Mouse (Mus musculus): ENCODE data around the gene Tfrc. TPM values are rescaled to one million over a fixed set of nuclear protein-coding genes. Genes with fewer than 3 reads are reported as not detected.

Gene Tfrc
- polyA plus RNA-seq, 1 experiment: 12.0 TPM

- Histone ChIP-seq H3K27ac (ENCODE audit: insufficient read depth, low read depth, low read length) (no peak overlapping the region), H3K4me3 (ENCODE audit: insufficient read depth, low read depth, low read length) (no peak overlapping the region), H3K36me3 (ENCODE audit: control insufficient read depth, insufficient read depth, low read length) (no peaks in the 10 kb centered on the region), H3K27me3 (replicated peaks; ENCODE audit: control insufficient read depth, insufficient read depth, low read length) (no peaks in the 10 kb centered on the region), H3K4me1 (ENCODE audit: control insufficient read depth, insufficient read depth, low read length) (peaks cover 10% of the 10 kb centered on the region)
- TF ChIP-seq CTCF (conservative IDR thresholded peaks at IDR 0.05; ENCODE audit: insufficient read depth, insufficient read length, low read depth, low read length): peak; percentile 14; the same call in 1 of the 2 replicates
- TF ChIP-seq POLR2A (IDR thresholded peaks at IDR 0.05; ENCODE audit: low read depth, low read length): no peak
- 83% methylated on average over 4 of the region's 4 CpGs for WGBS
- DNase-seq: no peak
Observed at GRCm38 (mm10) chr16:32668472-32668871, 59.8 kb downstream of the Tfrc start.

GRCm38 (mm10) chr16:32669243-32669642 lies 60.5 kb downstream of the Tfrc start:
- 91% methylated on average over 10 of the region's 10 CpGs for WGBS
- TF ChIP-seq CTCF (conservative IDR thresholded peaks at IDR 0.05; ENCODE audit: insufficient read depth, insufficient read length, low read depth, low read length) (no peak), POLR2A (IDR thresholded peaks at IDR 0.05; ENCODE audit: low read depth, low read length) (no peak)
- H3K27me3 ChIP-seq (replicated peaks; ENCODE audit: control insufficient read depth, insufficient read depth, low read length): no peaks in the 10 kb centered on the region
- DNase-seq: no peak
- peaks cover 10% of the 10 kb centered on the region for H3K4me1 ChIP-seq (ENCODE audit: control insufficient read depth, insufficient read depth, low read length)
- H3K27ac ChIP-seq (ENCODE audit: insufficient read depth, low read depth, low read length): no peak overlapping the region
- H3K36me3 ChIP-seq (ENCODE audit: control insufficient read depth, insufficient read depth, low read length): no peaks in the 10 kb centered on the region
- H3K4me3 ChIP-seq (ENCODE audit: insufficient read depth, low read depth, low read length): no peak overlapping the region

DNA sequence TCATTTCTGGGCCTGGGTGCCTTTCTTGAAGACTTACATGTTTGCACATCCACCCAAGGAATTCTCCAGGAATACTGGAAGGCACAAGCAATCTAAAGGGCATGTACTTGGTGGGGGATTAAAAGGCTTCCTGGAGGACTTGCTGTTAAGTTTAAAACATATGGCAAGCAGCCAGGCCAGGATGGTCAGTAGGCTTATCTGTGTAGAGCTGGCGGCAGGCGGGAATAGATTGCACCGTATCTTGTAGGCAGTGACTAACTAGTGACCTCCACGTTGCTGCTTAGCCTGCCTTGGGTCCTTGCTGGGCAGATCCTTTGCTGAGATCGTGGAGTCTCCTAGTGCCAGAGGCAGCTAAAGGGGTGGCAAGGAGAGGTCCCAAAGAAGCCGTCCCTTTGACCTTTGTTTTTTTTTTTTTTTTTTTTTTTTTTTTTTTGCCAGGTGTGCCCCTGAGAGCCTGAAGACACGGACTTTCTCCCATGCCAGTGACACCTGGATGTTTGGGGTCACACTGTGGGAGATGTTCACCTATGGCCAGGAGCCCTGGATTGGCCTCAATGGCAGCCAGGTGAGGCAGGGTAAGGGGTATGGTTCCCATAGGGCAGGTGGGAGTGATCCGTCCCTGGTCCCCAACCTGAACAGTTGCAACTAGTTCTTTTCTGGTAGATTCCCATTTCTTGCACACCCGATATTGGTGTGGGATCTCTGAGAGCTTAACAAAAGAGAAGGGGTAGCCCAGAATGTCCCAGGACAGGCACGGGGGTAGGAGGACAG lies 61.8 kb downstream of the Tfrc start:
- DNase-seq: no peak
- whole genome bisulfite sequencing: 86% methylated on average over 10 of the region's 10 CpGs

DNA sequence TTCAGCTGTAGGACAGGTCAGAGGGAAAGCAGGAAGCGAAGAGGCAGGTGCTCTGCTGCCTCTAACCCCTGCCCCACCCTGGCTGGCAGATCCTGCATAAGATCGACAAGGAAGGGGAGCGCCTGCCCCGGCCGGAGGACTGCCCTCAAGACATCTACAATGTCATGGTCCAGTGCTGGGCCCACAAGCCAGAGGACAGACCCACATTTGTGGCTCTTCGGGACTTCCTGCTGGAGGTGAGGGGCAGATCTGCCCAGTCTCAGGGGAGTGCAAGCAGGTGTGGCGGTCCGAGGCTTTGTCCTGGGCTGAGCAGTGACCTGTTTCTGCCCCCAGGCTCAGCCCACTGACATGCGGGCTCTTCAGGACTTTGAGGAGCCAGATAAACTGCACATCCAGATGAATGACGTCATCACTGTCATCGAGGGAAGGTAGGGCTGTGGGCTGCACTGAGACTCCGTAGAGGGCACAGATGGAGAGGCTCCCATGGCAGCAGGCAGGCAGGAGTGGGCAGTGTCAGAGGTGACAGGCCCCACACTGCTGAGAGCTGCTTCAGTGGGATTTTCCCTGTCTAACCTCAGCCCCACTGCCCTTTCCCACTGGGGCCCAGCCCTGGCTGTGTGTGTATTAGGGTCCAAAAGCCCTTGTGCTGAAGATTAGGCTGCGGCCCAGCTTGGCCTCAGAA lies 62.6 kb downstream of the Tfrc start:
- WGBS: 80% methylated on average over 13 of the region's 13 CpGs
- no peak for DNase-seq
- no peaks in the 10 kb centered on the region for H3K27me3 ChIP-seq (replicated peaks; ENCODE audit: control insufficient read depth, insufficient read depth, low read length)
- H3K4me3 ChIP-seq (ENCODE audit: insufficient read depth, low read depth, low read length): no peak overlapping the region
- no peak overlapping the region for H3K27ac ChIP-seq (ENCODE audit: insufficient read depth, low read depth, low read length)
- H3K36me3 ChIP-seq (ENCODE audit: control insufficient read depth, insufficient read depth, low read length): no peaks in the 10 kb centered on the region
- H3K4me1 ChIP-seq (ENCODE audit: control insufficient read depth, insufficient read depth, low read length): peaks cover 10% of the 10 kb centered on the region
- no peak for TF ChIP-seq CTCF (conservative IDR thresholded peaks at IDR 0.05; ENCODE audit: insufficient read depth, insufficient read length, low read depth, low read length)

More for the DNA sequence above, 61.8 kb downstream of the Tfrc start:
- peaks cover 10% of the 10 kb centered on the region for H3K4me1 ChIP-seq (ENCODE audit: control insufficient read depth, insufficient read depth, low read length)
- H3K36me3 ChIP-seq (ENCODE audit: control insufficient read depth, insufficient read depth, low read length): no peaks in the 10 kb centered on the region
- no peak overlapping the region for H3K27ac ChIP-seq (ENCODE audit: insufficient read depth, low read depth, low read length)
- H3K27me3 ChIP-seq (replicated peaks; ENCODE audit: control insufficient read depth, insufficient read depth, low read length): no peaks in the 10 kb centered on the region
- H3K4me3 ChIP-seq (ENCODE audit: insufficient read depth, low read depth, low read length): no peak overlapping the region
- TF ChIP-seq CTCF (conservative IDR thresholded peaks at IDR 0.05; ENCODE audit: insufficient read depth, insufficient read length, low read depth, low read length): no peak
- TF ChIP-seq POLR2A (IDR thresholded peaks at IDR 0.05; ENCODE audit: low read depth, low read length): no peak

DNA sequence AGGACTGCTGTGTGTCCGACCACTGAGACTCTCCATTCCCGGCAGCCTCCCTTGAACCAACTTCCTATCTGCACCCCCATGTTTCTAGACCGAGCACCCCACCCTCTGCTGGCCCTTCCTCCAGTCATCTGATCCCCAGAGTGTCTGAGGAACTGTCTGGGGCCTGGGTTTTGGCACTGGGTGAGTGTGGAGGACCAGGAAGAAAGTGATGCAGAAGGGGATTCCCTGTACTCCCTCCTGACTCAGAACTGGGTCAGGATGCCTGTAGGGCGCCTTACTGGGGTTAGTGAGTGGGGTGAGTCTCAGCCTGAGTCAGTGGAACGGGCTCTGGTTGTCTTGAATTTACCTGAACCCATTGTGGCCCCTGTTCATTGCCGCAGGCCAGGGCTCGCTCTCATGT lies 63.5 kb downstream of the Tfrc start:
- TF ChIP-seq POLR2A (IDR thresholded peaks at IDR 0.05; ENCODE audit: low read depth, low read length): no peak
- TF ChIP-seq CTCF (conservative IDR thresholded peaks at IDR 0.05; ENCODE audit: insufficient read depth, insufficient read length, low read depth, low read length): no peak
- Histone ChIP-seq H3K27me3 (replicated peaks; ENCODE audit: control insufficient read depth, insufficient read depth, low read length) (no peaks in the 10 kb centered on the region), H3K27ac (ENCODE audit: insufficient read depth, low read depth, low read length) (no peak overlapping the region), H3K36me3 (ENCODE audit: control insufficient read depth, insufficient read depth, low read length) (no peaks in the 10 kb centered on the region), H3K4me1 (ENCODE audit: control insufficient read depth, insufficient read depth, low read length) (peaks cover 10% of the 10 kb centered on the region), H3K4me3 (ENCODE audit: insufficient read depth, low read depth, low read length) (no peak overlapping the region)
- 77% methylated on average over 7 of the region's 7 CpGs for WGBS
- DNase-seq: no peak

DNA sequence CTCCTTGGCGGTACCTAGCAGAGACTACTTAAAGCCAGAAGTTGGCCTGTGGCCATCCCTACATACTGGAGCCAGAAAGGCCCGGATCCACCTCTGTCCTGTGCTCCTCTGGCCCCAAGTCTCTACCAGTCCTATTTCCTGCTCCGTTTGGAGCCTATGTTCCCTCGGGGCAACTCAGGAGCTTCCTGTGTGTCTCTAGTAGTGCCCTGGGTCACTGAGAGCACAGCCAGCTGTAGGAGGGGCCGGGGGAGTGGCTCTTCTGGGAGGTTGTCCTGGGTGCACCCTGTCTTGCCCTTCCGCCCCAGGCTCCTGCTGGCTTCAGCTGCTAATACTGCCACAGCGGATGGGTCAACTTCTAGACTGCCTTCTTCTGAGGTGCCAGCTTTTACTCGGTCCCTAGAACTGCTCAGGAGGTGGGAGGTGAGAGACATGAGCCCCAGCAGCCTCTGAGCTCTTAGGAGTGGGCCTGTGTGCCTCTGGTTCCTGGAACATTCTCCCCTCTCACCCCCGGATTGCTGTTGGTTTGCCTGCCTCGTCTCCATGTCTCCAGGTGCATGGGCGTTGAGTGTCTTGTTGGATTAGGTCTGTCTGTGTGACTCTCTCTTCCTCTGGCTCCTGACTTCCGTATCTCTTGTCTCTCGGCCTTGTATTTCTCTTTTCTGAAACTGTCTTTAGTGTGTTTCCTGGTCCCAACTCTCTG lies 64.3 kb downstream of the Tfrc start:
- TF ChIP-seq CTCF (conservative IDR thresholded peaks at IDR 0.05; ENCODE audit: insufficient read depth, insufficient read length, low read depth, low read length) (no peak), POLR2A (IDR thresholded peaks at IDR 0.05; ENCODE audit: low read depth, low read length) (no peak)
- Histone ChIP-seq H3K4me1 (ENCODE audit: control insufficient read depth, insufficient read depth, low read length) (peaks cover 10% of the 10 kb centered on the region), H3K27me3 (replicated peaks; ENCODE audit: control insufficient read depth, insufficient read depth, low read length) (no peaks in the 10 kb centered on the region), H3K27ac (ENCODE audit: insufficient read depth, low read depth, low read length) (0 out of 2 replicates have a peak overlapping the region, but pooled peaks have one; percentile 35), H3K36me3 (ENCODE audit: control insufficient read depth, insufficient read depth, low read length) (no peaks in the 10 kb centered on the region), H3K4me3 (ENCODE audit: insufficient read depth, low read depth, low read length) (no peak overlapping the region)
- peak; percentile 82 for DNase-seq
- WGBS: 46% methylated on average over 13 of the region's 13 CpGs

Data from kidney, adult 2 months (tissue).